Mouse (Mus musculus): Measurements from ENCODE around the gene Kcnj2.

Kcnj2 gene

DNA sequence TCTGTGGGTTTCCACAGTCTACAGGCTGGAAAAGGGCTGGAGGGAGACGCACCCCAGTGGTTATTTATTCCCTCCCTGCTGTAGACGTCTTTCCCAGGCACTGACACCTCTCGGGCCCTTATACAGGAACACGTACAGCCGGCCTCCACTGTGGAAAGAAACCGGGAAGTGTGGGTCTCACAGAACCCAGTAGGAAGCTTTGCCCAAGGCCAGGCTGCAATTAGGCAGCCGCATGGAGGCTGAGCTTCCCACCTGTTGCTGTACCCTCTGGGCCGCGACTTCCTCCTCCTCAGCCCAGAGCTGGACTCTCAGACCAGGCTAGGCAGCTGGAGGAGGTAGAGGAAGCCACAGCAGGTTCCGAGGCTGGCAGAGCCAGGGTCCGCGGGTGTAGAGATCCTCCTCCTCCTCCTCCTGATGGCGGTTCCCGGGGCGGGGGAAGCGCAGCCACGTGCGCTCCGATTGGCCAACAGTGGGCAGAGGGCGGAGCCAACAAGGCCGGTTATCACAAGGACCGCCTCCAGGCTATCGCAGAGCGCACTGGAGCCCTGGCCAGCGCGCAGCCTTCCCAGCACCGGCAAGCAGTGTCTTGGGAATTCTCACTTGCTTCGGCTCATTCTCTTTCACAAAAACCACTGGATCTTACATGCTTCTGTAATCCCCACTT is at the start of gene Kcnj2:
Gene Kcnj2 (plus strand): TSS at position 530 of the 664 bp plus-strand sequence.
- peak; percentile 59 for DNase-seq

DNA sequence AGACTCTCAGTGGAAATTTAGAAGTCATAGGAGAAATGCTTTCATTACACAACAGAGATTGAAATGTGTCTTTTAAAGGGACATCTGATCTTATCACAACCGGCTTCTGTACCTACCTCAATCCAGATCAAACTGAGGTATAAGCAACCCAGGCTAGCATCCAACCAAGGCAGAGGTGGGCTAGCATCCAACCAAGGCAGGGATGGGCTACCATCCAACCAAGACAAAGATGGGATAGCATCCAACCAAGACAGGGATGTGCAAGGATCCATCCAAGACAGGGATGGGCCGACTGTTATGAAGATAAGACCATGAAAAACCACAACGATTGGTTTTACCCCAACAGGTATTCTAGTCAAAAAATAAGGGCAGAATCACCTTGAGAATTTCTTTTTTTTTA is 49.8 kb upstream of the Kcnj2 start:
- no peak for DNase-seq

DNA sequence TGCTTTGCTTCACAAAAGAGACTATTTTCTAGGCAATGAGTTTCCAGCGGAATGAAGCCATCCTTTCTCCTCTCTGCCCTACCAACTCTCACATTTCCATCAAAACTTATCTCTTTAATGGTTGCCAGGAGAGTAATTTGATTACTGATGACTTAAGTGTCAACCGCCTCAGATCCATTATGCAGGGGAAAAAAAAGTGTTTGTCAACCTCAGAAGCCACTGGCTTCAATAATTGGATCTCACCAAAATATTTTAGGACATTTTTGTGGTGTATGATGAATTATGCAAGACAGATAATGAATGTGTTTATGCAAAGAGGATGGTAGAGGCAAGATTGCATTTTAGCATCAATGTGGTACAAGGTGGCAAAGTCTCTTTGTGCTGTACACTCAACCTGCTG is 45.8 kb upstream of the Kcnj2 start:
- DNase-seq = no peak

DNA sequence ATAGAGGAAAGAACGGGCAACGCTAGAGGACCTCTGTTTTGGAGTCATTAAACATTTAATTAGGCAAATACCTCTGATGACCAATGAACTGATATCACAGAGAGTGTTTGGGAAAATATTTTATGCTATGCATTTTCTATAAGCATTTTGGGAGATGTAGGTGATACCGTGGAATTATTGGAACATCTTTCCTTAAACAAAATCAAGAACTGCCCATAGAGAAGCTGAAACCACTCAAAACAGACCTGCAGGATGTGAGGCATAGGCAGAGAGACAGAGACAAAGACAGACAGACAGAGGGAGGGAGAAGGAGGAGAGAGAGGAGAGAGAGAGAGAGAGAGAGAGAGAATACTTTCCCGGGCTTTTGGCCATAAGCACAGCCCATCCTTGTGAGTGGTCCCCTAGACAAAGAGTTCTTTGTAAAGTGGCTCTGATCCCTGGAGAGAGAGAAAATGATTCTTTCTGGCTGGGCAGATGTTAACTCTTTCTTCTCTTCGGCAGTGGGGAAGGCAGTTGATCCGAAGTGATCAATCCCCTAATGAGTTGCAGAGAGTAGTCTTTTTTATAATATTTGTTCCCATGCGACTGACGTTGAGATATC is 43.2 kb upstream of the Kcnj2 start:
- no peak for DNase-seq

DNA sequence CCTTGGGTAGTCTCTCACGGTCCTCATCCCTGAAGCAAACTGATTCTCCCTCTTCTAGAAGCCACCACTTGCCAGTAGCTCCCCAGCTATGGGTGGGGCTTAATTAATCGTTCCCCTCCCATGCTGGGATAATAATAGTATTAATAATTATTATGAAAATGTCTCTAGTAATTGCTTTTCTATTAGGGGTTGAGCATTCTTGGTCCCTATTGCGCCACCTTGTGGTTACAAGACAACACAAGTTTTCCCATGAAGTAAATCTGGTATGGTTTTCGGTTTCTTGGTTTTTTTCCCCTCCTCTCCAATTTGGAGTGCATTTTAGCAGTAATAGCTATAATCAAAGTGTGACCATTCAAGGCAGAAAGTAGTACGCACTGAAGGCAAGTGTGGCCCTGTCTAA is 23.8 kb upstream of the Kcnj2 start:
- no peak for DNase-seq

DNA sequence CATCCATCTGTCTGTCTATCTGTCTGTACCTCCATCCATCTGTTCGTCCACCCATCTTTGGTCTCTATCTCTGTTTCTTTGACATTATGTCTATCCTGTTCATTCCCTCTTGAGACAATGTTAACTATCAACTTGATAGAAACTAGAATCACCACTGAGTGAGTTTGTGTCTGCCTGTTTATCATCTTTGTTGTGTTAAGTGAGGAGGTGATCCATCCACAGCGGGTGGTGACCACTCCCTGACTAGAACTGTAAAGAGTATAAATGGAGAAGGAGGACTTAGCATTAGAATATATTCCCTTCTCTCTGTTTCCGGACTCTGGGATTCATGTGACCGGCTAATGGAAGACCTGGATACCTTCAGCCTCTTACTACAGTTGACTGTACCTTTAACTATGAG is 22.7 kb upstream of the Kcnj2 start:
- no peak for DNase-seq

DNA sequence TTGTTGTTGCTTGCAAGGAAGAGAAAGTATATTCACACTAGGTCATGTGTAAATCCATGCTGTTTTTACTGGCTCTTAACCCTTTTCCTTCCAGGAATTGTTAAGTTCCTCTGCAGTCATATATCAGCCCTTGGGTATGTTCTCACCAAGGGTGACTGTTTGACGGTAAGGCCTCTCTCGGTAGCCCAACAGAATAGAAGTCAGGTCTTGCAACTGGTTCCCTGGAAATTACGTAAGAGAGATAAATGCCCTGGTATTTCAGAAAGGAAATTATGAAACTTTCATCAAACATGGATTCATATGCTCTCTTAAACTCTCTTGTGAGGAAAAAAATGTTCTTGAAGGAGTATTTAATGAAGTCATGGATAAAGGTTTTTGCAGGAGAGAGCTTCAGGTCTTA is 11.7 kb upstream of the Kcnj2 start:
- DNase-seq = no peak

DNA sequence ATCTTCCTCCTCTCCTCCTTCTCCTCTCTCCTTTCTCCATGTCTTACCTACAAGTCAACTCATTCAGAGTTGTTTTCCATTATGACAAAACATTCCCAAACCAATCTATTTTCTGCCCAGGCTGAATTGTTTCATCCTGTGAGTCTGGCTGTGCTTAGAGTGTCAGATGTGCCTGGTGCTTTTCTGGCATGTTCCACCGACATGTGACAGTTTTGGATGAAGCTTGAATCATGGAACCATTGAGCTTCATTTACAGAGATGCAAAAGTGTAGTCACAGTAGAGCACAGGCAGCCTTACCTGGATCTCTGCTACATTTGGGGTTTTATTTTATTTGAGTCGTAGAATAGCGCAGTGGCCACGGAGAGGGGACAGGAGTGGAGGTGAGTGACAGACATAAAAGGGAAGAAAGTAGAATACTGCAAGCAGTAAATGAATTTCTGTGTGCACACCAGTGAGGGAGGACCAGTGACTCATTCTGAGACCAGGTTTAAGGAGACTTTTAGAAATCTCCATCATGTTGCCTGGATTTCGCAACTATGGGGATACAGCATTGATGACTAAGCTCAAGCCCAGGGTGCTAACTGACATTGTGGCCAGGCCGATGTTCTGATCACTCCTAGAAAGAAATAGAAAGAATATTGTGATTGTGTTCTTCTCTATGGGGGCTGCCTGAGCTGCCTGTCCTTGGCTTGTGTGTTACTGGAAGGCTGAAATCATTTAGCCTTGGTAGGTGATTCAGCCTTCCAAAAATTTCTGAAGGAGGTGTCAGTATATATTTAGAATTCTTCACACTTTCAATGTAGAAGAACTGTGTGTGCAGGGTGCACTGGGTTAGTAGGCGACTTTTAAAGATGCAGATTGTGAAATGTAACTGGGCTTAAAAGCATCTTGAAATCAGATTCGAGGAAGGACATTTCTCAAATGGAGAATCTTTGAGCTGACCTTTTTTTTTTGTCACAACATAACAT is 10.8 kb upstream of the Kcnj2 start:
- no peak for DNase-seq

DNA sequence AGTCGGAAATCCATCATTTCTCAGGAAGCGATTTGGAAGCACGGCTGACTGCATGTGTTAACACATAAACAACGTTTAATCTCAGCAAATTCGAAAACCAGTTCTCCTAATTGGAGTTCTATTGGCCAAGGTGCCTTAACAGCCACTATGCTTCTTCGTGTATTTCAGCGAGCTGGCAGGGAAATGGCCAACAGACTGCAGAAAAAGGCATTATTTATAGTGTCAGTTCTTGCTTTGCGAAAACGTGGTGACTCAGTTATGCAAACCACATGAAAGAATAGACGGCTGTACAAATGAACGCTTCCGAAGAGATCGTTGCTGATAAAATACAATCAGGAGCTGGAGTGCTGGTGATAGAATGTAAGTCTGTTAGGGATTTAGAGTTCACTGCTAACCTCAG is 9.9 kb upstream of the Kcnj2 start:
- no peak for DNase-seq

DNA sequence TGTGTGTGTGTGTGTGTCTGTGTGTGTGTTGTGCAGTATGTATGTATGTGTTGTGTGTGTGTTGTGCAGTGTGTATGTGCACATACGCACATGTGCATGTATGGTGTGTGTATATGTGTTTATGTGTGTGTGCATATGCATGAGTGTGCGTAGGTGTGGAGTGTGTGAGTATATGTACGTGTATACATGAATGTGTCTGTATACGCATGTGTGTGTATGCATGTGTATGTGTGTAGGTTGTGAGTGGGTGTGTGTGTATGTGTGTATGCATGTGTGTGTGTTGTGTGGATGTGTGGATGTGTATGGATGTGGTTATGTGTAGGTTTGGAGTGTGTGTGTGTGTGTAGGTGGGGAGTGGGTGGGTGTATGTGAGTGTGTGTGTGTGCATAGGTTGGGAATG is 8.5 kb upstream of the Kcnj2 start:
- DNase-seq = no peak

DNA sequence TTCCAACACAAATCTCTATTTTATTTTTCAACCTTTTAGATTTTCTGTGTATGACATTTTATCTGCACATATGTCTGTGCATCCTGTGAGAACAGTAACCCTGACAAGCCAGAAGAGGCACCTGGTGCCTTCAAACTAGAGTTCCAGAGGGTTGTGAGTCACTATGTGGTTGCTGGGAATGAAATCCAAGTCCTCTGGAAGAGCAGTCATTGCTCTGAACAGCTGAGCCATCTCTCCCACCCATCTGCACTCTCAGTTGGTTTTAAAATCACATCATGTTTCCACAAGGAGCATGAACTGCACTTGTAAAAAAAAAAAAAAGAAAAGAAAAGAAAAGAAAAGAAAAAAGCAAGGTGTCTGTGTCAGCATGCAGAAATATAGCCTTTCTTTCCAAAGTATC is 6.5 kb upstream of the Kcnj2 start:
- DNase-seq = no peak

DNA sequence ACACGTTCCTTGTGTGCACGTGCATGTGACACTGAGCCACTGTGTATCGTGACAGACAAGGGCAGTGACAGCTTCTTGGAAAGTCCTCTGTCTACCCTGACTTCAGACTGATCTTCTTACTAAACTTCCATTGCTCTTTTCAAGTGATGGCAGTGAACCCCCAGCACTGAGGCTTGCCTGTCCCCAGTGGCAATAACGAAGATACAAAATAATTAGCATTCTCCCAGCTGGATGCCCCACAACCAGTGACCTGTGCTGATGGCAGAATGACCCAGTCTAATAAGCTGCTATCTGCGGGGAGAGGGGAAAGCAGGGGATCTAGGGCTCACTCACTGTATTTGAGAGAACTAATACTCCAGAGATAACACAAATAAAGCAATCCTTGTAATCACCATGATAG is 5.7 kb upstream of the Kcnj2 start:
- no peak for DNase-seq

DNA sequence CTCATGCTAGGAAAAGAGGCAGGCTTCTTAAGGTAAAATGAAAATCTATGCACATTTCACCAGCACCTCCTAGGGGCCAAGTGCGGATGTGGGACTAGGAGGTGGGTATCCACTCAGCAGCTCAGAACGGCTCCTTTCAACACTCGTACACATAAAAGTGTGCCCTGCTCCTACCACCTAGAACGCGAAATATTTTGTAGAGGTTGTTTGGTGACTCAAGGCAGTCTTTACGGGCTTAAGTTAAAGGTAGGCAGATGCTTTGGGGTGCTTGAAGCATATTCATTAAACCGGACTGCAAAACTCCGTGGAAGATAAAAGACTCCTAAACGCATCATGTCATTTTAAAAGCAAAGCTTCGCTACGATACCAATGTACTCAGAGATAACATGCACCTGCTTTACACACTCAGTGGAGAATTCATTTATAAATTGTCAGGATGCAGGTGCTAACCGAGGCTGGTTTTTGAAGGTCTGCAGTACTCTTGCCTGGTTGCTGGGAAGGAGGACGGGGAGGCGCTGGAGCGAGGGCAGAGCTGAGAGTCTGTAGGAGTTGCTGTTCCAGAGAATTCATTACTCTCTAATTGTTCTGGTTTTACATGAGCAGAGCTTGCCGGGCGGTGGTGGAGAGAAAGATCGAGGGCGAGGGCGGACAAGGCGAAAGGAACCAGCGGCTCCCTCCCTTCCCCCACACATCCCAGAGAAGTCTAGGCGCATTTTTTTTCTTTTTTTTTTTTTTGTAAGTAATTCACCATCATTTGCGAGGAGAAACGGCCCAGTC is 1.0 kb upstream of the Kcnj2 start:
- DNase-seq = no peak

DNA sequence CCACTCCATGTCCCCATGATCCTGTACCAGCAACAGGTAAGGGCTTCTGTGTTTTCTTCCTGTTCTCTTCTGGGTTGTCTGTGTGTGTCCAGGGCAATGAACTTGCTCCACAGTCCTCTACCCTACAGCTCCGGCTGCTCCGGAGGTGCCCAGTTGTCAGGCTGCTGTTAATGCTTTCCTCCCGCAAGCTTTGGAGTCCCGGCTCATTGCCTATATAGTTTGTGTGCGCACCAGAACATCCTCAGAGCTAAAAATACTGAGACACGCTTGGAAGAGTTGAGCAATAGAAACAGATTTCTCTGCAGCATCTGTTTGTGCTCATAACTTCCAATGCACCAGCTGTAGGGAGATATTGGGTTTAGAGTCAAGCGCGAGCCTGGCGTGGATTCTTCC is 331 bp downstream of the Kcnj2 start:
- no peak for DNase-seq

DNA sequence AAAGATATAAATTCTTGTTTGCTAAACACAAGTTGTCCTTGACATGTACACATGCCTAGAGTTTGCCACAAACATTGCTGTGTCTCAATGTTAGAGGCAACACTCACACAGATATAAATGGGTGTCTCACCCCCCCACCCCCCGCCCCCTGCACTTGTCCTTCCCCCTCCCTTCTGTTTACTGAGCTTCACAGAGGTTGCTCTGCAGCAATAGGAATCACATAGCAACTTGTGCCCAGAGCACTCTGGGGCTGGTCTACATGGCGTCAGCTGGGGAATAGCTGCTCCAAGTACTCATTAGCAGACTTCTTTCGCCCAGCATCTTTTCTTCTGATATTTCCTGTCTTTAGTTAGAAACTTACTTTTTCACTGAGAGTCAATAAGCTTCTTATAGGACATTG is 1.8 kb downstream of the Kcnj2 start:
- no peak for DNase-seq

DNA sequence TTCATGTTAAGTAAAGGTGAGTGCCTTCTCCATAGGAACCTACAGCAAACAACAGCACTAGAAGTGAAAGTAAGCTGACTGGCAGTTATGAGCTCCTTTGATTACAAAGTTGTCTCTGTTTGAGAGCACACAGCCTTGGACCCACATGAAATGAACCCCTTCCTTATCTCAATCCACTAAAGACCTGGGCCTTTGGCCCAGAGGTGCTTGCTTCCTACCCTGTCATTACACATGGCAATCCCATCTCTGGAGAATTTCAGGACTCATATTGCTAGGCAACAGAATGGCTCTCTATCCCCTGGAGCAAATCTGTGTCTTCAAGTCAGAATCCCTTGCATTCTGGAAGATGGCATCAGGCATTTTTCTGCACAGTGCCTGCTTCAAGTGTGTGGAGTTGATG is 4.5 kb downstream of the Kcnj2 start:
- no peak for DNase-seq

DNA sequence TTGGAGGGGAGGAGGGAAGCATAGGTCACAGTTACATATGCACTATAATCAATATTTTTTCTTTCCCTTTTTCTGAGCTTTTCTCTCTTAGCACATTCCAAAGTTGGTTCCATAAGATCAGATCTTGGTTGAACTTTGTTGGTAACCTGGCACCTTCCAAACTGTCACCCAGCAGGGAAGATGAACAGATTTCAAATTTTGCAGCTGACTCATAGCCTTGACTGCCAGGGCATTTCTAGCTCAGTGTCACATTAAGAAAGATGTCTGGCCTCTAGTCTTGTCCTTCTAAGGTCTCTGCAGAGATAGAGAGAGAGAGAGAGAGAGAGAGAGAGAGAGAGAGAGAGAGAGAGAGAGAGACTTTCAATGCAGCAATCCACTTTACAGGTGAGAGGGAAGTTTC is 8.2 kb downstream of the Kcnj2 start:
- no peak for DNase-seq

DNA sequence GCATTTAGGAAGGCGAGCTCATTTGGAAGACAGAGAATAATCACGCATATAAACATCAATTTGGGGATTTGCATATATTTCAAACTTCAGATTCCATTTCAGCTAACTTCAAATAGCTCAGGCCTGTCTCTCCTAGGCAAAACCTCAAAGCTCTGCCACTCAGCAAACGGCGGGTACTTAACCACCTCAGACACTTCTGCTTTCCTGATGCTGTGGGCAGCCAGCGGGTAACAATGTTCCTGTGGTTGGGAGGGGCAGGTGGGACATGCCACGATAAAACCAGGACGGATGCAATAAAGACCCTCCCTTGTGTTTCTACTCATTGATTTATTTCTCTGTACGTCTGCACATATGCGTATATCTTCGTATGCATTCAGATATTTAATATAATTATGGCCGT is 12.1 kb downstream of the Kcnj2 start:
- no peak for DNase-seq

DNA sequence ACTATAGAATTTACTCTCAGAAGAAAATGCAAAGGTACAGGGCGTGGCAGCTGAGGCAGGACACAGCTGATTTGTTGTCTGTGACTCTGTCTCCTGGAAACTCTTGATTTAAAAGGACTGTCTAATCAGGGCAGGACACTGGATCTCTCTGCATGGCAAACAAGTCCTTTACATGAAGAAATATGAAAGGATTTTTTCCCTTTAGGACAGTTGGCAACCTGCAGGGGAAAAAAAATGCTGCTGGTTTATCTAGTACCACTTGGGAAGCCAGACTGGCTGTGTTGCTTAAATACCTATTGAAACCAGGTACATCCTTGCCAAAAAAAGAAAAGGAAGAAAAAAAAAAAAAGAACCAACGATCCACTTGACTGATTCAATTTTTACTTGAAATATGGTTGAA is 17.0 kb downstream of the Kcnj2 start:
- no peak for DNase-seq

DNA sequence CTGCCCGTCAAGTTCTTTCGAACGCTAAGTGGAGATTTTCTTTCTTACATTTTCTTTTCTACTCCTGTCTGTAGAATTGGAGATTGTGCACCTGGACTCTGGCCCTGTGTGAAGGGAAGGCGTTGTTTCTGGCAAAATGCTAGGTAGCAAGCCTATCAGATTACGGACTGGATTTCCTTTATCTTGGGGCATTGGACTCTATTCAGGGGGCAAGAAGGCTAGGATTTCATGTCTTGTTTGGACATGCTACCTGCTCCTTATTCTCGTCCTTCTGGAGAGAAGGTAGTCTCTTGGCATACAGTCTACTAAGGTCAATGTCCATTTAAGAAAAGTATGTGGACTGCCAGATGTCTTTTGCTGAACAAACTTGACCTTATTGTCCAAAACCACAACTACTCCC is 21.0 kb downstream of the Kcnj2 start:
- no peak for DNase-seq

DNA sequence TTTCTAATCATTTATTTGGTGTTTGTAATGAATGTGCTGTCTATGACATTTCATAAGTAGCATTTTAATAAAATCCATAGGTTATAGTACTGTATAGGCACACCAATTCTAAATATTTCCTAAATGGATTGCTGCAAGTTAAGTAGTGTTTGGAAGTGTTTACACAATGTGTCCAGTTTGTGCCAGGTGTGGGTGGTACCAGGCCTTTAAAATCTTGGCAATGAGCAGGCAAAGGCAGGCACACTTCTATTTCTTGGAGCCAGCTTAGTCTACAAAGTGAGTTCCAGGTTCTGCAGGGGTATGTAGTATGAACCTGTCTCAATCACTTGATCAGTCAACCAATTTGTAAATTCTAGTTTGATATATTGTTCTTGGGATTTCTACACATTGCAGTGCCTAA is 22.3 kb downstream of the Kcnj2 start:
- DNase-seq = no peak

DNA sequence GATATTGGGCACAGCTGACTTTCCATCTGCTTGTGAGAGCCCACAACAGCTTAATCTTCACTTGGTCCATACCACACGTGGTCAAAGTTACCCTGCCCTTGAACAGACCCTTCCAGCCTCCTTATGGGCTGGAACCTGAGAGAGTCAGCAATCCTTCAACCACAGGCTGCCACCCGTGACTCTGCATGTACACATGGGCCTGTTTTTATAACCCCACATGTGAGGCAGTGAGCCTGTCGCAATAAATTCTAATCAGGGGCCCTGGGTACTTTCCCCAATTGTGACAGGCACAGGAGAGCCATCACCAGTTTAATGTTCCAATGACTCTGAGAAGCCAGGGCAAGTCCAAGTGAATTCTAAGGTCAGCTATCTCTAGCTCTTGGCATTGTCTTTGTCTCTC is 22.8 kb downstream of the Kcnj2 start:
- no peak for DNase-seq

DNA sequence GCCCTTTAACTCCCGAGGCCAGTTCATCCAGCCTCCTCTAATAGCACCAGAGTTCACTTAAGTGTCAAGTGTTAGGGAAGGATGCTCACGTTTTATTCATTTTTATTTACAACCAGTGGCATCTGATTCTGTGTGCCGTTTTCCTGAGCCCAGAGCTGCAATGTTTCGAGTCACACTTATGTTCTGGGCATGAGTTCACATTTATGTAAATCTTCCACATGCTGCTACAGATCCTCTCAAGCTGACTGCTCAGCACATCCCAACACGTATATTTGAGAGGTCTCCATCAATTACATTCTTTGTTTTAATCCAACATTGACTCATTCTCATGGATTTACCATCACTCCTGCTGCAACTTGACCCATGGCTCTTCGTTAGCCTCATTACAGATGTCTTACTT is 25.2 kb downstream of the Kcnj2 start:
- no peak for DNase-seq
